Mouse (Mus musculus): ENCODE measurements around the gene Klhl6.

DNA sequence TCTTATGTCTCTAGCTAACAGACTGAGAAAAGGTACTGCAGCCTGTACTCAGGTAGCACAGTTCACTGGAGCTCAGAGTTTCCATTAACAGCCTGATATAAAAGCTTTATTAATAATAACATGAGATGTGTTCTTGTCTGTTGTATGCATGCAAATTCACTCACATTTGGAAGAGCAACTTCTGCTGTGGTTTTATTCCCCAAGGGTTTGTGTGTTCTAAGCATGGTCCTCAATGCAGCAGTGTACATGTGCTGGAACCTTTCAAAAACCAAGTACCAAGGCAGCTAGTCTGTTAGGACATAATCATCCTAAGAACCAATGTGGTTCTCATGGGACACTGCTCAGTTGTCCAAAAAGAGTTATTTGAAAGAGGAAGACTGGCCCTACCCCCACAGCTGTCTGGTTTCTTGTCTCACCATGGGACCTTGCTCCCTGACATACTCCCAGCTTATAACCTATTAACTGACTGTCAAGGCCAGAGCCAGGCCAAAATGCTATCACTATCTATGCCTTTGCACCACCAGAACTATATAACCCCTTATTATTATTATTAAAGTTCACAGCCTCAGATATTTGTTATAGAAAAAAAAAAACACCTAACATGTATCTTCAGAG is 10.0 kb downstream of the Klhl6 start:
- TF ChIP-seq CTCF (IDR thresholded peaks at IDR 0.05; ENCODE audit: low read depth, low read length) (no peak), POLR2A (IDR thresholded peaks at IDR 0.05; ENCODE audit: borderline replicate concordance, low read depth, low read length) (no peak)
